Mouse (Mus musculus) hindbrain, embryonic 13.5 days (tissue): Measurements from ENCODE around the gene Plek2. TPM values are rescaled to one million over a fixed set of nuclear protein-coding genes. Genes with fewer than 3 reads are reported as not detected.

Experiments used
- ATAC-seq: fragments of 200-750 bp; cut with Nextera tagmentation; 2 replicates; pipeline ENCODE4 v1.8.0; 2017; ENCODE audit warnings: moderate TSS enrichment; ENCODE audit not compliant: low FRiP score
- H3K27ac ChIP-seq: fragments of 300-500 bp; sonication (generic); 2 replicates; pipeline ENCODE4 v1.5.1; 2015; ENCODE audit warnings: inconsistent platforms, mild to moderate bottlenecking, moderate library complexity
- H3K27me3 ChIP-seq: fragments of 300-500 bp; sonication (generic); 2 replicates; pipeline ENCODE4 v1.6.1; 2015; ENCODE audit warnings: mild to moderate bottlenecking, inconsistent platforms
- H3K36me3 ChIP-seq: fragments of 300-500 bp; sonication (generic); 2 replicates; pipeline ENCODE4 v1.6.1; 2015; ENCODE audit warnings: mild to moderate bottlenecking, inconsistent platforms
- H3K4me1 ChIP-seq: fragments of 300-500 bp; sonication (generic); replicated peaks from 2 replicates; pipeline ENCODE4 v1.6.1; 2015; ENCODE audit warnings: inconsistent platforms
- H3K4me2 ChIP-seq: fragments of 300-500 bp; sonication (generic); 2 replicates; pipeline ENCODE4 v1.6.1; 2015; ENCODE audit warnings: inconsistent platforms, mild to moderate bottlenecking, moderate library complexity
- H3K4me3 ChIP-seq: fragments of 300-500 bp; sonication (generic); 2 replicates; pipeline ENCODE4 v1.5.1; 2015; ENCODE audit warnings: mild to moderate bottlenecking, inconsistent platforms
- H3K9ac ChIP-seq: fragments of 300-500 bp; sonication (generic); 2 replicates; pipeline ENCODE4 v1.6.1; 2015; ENCODE audit warnings: mild to moderate bottlenecking, inconsistent platforms
- H3K9me3 ChIP-seq: fragments of 300-500 bp; sonication (generic); 2 replicates; pipeline ENCODE4 v1.6.1; 2016; ENCODE audit warnings: inconsistent platforms
- WGBS: fragments of 180-500 bp; shearing (Covaris S2); methylation state at CpG from one replicate; pipeline ENCODE4 v1.1.7; 2015; 5-methylcytosine and 5-hydroxymethylcytosine counted together
- polyA plus RNA-seq: library from polyadenylated mRNA; unstranded; fragments of >200 nt; fragmentation: Nextera tagmentation; extraction: Ambion mirVana; gene quantifications from 2 replicates; pipeline ENCODE4 v1.2.1, GENCODE M21; 2015

The Plek2 gene
- polyA plus RNA-seq, 1 experiment from 2014 or later = 1.1 TPM

GRCm38 (mm10) chr12:78860921-78861495 is 45.8 kb downstream of the Plek2 start:
- no peaks in the 10 kb centered on the region for H3K27me3 ChIP-seq
- peak overlapping the region; percentile 89 for H3K9ac ChIP-seq
- peak overlapping the region; percentile 79 for H3K27ac ChIP-seq
- H3K36me3 ChIP-seq = peaks cover 9% of the 10 kb centered on the region
- peak overlapping the region; percentile 92 for H3K4me3 ChIP-seq
- peaks cover 41% of the 10 kb centered on the region for H3K4me1 ChIP-seq
- peak overlapping the region; percentile 71 for H3K4me2 ChIP-seq
- WGBS = under 1% methylated on average over 30 of the region's 30 CpGs
- no peaks in the 10 kb centered on the region for H3K9me3 ChIP-seq
- peak; percentile 50 for ATAC-seq

GRCm38 (mm10) chr12:78848246-78848645 is 58.5 kb downstream of the Plek2 start:
- 97% methylated on average over 4 of the region's 4 CpGs for WGBS
- Histone ChIP-seq H3K4me1 (no peaks in the 10 kb centered on the region), H3K9ac (no peak overlapping the region), H3K27me3 (no peaks in the 10 kb centered on the region), H3K36me3 (peaks cover 61% of the 10 kb centered on the region), H3K27ac (no peak overlapping the region), H3K9me3 (no peaks in the 10 kb centered on the region), H3K4me3 (no peak overlapping the region), H3K4me2 (no peak overlapping the region)
- ATAC-seq = no peak

GRCm38 (mm10) chr12:78842429-78842828 is 64.3 kb downstream of the Plek2 start:
- WGBS = 100% methylated on average over 1 of the region's 1 CpGs
- Histone ChIP-seq H3K9ac (no peak overlapping the region), H3K9me3 (no peaks in the 10 kb centered on the region), H3K36me3 (peaks cover 66% of the 10 kb centered on the region), H3K4me1 (no peaks in the 10 kb centered on the region), H3K4me3 (no peak overlapping the region), H3K27me3 (no peaks in the 10 kb centered on the region), H3K27ac (no peak overlapping the region), H3K4me2 (no peak overlapping the region)
- ATAC-seq = no peak

GRCm38 (mm10) chr12:78839906-78840305 is 66.9 kb downstream of the Plek2 start:
- 96% methylated on average over 4 of the region's 4 CpGs for WGBS
- no peak for ATAC-seq
- Histone ChIP-seq H3K9ac (no peak overlapping the region), H3K36me3 (peaks cover 74% of the 10 kb centered on the region), H3K4me1 (no peaks in the 10 kb centered on the region), H3K4me2 (no peak overlapping the region), H3K9me3 (no peaks in the 10 kb centered on the region), H3K27me3 (no peaks in the 10 kb centered on the region), H3K27ac (no peak overlapping the region), H3K4me3 (no peak overlapping the region)

Other genes starting within 250 kb of the Plek2 start
- gene Fam71d, start 215.4 kb downstream of the Plek2 start, polyA plus RNA-seq = 0.78 TPM in 1 of 2 replicates, not detected in the other
- gene Mpp5, start 158.1 kb downstream of the Plek2 start, polyA plus RNA-seq = 18.8 and 21.7 TPM in 2 replicates
- 119 and 122 TPM in 2 replicates for gene Atp6v1d, start 45.3 kb downstream of the Plek2 start, polyA plus RNA-seq
- 154 and 170 TPM in 2 replicates for gene Eif2s1, start 45.1 kb downstream of the Plek2 start, polyA plus RNA-seq
- gene Tmem229b, start 100.7 kb upstream of the Plek2 start, polyA plus RNA-seq = 44.1 and 49.8 TPM in 2 replicates
- 2.1 and 2.5 TPM in 2 replicates for gene Plekhh1, start 122.2 kb upstream of the Plek2 start, polyA plus RNA-seq
- 20.6 and 22.1 TPM in 2 replicates for gene Pigh, start 182.7 kb upstream of the Plek2 start, polyA plus RNA-seq
- gene Arg2, start 223.8 kb upstream of the Plek2 start, polyA plus RNA-seq = 37.3 and 41.0 TPM in 2 replicates